Mouse (Mus musculus) erythroblast, adult 5-6 weeks (primary cell): Measurements from ENCODE around the gene Nfyc. TPM values are rescaled to one million over a fixed set of nuclear protein-coding genes. Genes with fewer than 3 reads are reported as not detected.

ENCODE experiments used
- ATAC-seq: replicated peaks from 2 replicates; pipeline ENCODE4 v1.8.0; 2016; ENCODE audit warnings: moderate number of reproducible peaks, mild to moderate bottlenecking, moderate TSS enrichment, inconsistent platforms; ENCODE audit not compliant: poor library complexity, low FRiP score, severe bottlenecking
- total RNA-seq, 2 experiments: library from RNA; stranded (forward) in 1 of 2; stranded (reverse) in 1 of 2; fragments of 150-400 nt in 1 of 2; fragments of 200-764, 138-1000 nt in 1 of 2; gene quantifications; 2 replicates each; pipeline versions ENCODE4 v1.2.3 to v1.2.4; 2015 to 2017; ENCODE audit warnings: low replicate concordance in 2 of 2

Gene Nfyc
- 27.9 and 30.3 TPM in 2 replicates for total RNA-seq (2015; ENCODE audit: low replicate concordance)
- total RNA-seq (2017; ENCODE audit: low replicate concordance) = 30.0 and 36.3 TPM in 2 replicates

DNA sequence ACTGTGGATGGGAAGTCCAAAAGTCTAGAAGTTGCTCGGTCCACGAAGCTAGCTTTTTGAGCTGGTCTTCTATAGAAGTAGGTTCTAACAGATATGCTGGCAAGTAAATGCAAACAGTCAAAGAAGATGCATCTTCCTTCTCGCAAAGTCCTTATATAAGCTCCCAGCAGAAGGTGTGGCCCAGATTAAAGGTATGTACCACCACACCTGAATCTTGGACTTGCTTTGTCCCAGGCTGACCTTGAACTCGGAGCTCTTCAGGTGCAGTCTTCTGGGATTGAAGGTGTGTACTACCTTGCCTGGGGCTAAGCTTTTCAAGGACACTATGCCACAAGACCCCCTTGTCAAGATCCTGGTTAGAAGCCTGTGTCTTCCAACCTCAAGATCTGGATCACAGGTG lies at the start of gene Nfyc:
Nfyc (minus strand) TSS at position 101 of the 400 bp plus-strand sequence.
- ATAC-seq = no peak

DNA sequence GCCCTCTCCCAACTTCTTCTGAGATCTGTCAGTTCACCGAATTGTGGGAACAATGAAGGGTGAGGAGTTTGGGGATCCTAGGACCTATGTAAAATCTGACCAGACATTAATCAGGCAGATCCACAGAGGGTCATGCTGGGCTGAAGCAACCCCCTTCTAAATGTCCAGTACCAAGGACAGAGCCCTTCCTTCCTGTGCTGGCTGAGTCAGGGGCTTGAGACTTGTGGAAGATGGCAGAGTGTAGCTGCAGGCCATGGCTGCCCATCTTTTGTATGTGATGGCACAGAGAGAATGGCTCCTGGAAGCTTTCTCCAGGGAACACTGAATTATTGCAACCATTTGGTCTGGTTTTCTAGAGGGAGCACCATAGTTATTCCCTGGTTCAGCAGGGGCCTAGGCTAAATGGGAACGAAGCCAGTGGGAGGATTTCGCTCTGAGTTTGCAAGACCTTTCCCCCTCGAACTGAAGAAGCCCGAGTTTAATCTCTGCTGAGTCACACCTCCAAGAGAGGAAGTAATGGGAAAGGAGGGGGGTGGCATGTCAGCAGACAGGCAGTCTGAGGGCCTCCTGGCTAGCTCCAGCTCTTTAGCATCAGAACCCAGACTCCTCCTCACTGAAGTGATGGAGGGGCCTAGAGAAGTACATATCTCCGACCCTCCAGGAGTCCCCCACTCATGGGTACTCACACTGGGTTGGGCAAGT lies 49.5 kb upstream of the Nfyc start:
- no peak for ATAC-seq

- ATAC-seq = no peak
Observed at GRCm38 (mm10) chr4:120879386-120879785, 48.0 kb upstream of the Nfyc start.

DNA sequence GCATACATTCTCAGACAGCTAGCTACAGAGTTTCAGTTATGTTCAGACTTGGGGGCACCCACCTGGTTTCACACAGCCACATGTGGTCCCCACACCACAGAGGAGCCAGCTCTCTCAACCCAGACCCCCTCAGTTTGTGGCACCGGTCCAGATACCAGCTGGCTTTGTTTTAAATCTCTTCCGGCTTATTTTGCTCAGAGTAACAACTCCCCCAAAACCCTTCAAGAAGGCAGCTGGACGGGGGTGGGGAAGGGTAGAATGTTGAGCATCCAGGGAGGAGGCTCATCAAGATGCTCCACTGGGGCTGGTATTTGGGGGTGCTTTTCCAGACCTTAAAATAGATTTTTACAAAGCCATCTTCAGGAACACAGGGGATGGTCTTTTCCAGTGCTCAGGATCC lies 47.4 kb upstream of the Nfyc start:
- no peak for ATAC-seq

GRCm38 (mm10) chr4:120875961-120876360 lies 44.6 kb upstream of the Nfyc start:
- no peak for ATAC-seq

GRCm38 (mm10) chr4:120870262-120870748 lies 38.9 kb upstream of the Nfyc start:
- ATAC-seq = no peak

DNA sequence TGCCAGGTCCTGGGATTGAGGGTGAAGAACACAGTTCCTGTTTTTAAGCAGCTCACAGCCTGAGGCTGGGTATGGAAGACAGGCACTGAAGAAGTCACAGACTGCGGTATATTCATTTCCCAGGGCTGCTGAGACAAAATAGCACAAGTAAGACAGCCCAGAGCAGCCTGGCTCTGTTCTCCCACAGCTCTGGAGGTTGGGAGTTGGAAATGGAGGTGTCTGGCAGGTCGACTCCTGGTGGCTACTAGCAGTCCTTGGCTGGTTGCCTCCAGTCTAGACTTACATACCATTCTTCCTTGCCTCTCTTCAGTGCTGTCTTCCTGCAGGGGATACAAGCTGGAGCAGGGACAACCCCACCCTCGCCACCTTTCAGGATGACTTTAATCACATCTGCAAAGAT lies 37.6 kb upstream of the Nfyc start:
- ATAC-seq = no peak

DNA sequence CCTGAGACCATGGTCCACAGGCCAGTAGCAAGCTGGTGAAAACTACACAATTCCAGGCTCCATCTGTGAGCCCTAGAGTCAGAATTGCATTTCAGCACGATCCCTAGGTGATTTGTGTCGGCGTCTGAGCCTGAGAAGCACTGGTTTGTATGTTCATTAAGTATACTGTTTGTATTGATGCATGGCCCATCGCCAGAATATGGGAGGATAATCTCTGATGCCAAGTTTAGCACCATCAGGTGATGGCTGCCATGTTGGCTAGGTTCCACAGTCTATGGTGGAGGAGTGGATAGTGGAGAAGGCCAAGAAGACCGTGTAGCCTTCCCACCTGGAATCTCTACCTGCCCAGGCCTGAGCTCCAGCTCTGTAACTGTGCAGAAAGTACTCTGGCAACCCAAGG lies 36.9 kb upstream of the Nfyc start:
- no peak for ATAC-seq

GRCm38 (mm10) chr4:120866211-120866610 lies 34.8 kb upstream of the Nfyc start:
- ATAC-seq = no peak

GRCm38 (mm10) chr4:120859865-120860264 lies 28.5 kb upstream of the Nfyc start:
- ATAC-seq = no peak

DNA sequence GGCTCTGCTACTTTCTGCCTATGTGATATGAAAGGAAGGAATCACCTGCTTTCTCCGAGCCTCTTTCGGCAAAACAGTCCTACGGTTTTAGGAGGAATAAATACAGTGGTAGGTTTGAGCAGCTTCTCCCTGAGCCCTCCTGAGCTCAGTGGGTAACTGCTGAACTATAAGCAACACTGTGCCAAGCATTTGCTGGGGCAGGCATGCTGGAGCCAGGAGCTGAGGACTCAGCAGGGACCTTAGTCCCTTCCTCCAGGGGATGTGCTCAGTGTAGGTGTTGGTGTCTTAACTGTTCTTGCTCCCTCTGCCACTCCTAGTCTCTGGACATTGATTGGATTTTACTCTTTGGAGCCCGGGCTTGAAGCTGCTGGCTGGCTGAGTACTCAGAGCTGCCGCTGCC lies 25.0 kb upstream of the Nfyc start:
- ATAC-seq = no peak

DNA sequence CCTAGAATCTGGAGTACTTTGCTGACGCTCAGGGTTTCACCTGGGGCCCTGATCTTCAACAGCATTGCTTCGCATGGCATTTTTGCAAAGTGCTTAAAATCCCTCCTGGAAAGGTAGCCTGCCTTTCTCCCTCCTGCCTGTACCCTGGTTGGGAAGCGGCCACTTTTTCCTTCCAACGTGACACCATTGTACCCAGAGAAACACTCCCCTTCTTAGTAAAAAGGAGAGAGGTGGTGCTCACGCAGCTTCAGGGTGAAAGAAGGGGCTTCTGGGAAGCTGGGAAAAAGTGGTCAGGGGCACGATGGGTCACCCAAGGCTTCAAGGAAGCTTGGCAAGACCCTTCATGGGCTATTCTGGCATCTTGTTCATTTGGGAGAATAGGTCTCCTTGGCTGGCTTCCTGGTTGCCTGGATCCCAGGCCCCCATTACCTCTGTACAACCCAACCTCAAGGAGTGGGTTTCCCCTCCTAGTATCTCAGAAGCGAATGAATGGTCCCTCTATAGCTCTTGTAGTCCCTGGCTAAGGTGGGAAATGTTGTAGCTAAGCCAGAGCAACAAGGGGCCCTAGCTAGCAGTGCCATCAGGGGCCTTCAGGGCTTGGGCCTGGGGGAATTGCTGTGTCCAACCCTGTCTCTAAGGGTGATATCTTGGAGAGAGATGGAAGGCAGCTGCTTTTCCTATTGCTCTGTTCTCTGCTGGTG lies 24.1 kb upstream of the Nfyc start:
- ATAC-seq = no peak

GRCm38 (mm10) chr4:120854588-120855319 lies 23.4 kb upstream of the Nfyc start, which contains the start of gene Rims3:
Gene Rims3, plus strand, starts transcription at chr4:120854816.
- no peak for ATAC-seq

DNA sequence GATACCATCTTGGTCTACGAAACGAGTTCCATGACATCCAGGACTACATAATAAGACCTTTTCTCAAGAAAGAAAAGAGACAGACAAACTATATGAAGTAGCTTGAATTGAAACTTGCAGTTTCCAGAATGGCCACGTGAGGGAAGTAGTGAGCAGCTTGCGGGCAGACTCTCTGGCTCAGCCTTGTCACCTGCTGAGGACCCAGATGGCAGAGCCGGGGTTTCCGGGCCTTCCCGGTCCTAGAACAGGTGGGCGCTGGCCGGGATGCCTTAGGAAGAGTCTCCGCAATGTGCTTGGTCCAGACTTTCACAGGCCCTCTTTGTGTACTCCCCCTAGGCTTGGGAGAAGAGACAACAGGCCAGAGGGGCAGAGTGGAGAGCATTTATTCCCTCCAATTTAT lies 19.6 kb upstream of the Nfyc start:
- peak; percentile 73; the same call in 1 of the 2 replicates for ATAC-seq

DNA sequence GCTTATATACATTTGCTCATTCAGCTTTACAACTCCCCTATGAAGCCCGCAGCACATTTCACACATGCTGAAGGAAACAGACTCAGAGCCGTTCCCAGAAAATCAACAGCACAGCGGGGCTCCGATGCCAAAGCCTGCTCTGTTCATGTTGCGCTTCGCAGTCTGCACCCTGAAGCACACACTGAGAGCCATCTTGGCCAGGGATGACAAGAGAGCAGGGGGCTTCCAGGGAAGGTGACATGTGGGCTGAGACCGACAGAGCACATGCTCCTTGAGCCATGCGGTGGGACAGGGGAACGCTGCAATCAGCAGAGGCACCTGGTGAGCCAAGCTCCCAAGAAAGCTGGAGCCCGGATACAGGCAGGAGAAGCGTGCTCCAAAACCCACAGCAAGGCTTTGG lies 18.1 kb upstream of the Nfyc start:
- ATAC-seq = no peak

GRCm38 (mm10) chr4:120848909-120849308 lies 17.5 kb upstream of the Nfyc start:
- ATAC-seq = no peak

- no peak; the same call in 1 of the 2 replicates for ATAC-seq
Observed at GRCm38 (mm10) chr4:120845098-120845497, 13.7 kb upstream of the Nfyc start.

GRCm38 (mm10) chr4:120844423-120845082 lies 13.2 kb upstream of the Nfyc start:
- peak; percentile 66 for ATAC-seq

- no peak for ATAC-seq
Observed at GRCm38 (mm10) chr4:120841342-120841741, 10.0 kb upstream of the Nfyc start.

- ATAC-seq = no peak
Observed at GRCm38 (mm10) chr4:120830767-120831166, 605 bp downstream of the Nfyc start.
